Mouse (Mus musculus): Measurements from ENCODE around the gene Rictor. TPM values are rescaled to one million over a fixed set of nuclear protein-coding genes. Genes with fewer than 3 reads are reported as not detected.
"Not testable (repeated sequence)": the region's sequence is repeated elsewhere in the genome, so short reads cannot be mapped to it uniquely, and the experiment has no call there.

Rictor gene
- polyA plus RNA-seq, 1 experiment from 2014 or later, result 17.6 TPM

- peaks cover 31% of the 10 kb centered on the region for H3K36me3 ChIP-seq
- ATAC-seq (ENCODE audit: low read depth); DNase-seq; H3K9ac ChIP-seq; H3K4me1 ChIP-seq (replicated peaks); H3K27ac ChIP-seq; H3K9me3 ChIP-seq (replicated peaks); H3K4me2 ChIP-seq; H3K4me3 ChIP-seq (replicated peaks); H3K27me3 ChIP-seq: not testable (repeated sequence)
- WGBS (ENCODE audit: insufficient replicate concordance), result 93% methylated on average over 8 of the region's 8 CpGs
Measured at GRCm38 (mm10) chr15:6801212-6801611, 93.0 kb downstream of the Rictor start.

GRCm38 (mm10) chr15:6815807-6816206 is 107.6 kb downstream of the Rictor start:
- no peak overlapping the region for H3K27ac ChIP-seq
- no peaks in the 10 kb centered on the region for H3K36me3 ChIP-seq
- H3K27me3 ChIP-seq, result no peaks in the 10 kb centered on the region
- H3K9me3 ChIP-seq (replicated peaks), result no peaks in the 10 kb centered on the region
- DNase-seq, result no peak
- no peak for ATAC-seq (ENCODE audit: low read depth)
- H3K4me1 ChIP-seq (replicated peaks), result no peaks in the 10 kb centered on the region
- no peak overlapping the region for H3K4me2 ChIP-seq
- no peak overlapping the region for H3K4me3 ChIP-seq (replicated peaks)
- H3K9ac ChIP-seq, result no peak overlapping the region
- WGBS (ENCODE audit: insufficient replicate concordance), result 76% methylated on average over 4 of the region's 4 CpGs

- no peaks in the 10 kb centered on the region for H3K4me1 ChIP-seq (replicated peaks)
- no peak overlapping the region for H3K4me2 ChIP-seq
- H3K9me3 ChIP-seq (replicated peaks), result no peaks in the 10 kb centered on the region
- H3K36me3 ChIP-seq, result no peaks in the 10 kb centered on the region
- H3K4me3 ChIP-seq (replicated peaks), result no peak overlapping the region
- 45% methylated on average over 4 of the region's 4 CpGs for WGBS (ENCODE audit: insufficient replicate concordance)
- no peak overlapping the region for H3K27ac ChIP-seq
- H3K9ac ChIP-seq, result no peak overlapping the region
- no peaks in the 10 kb centered on the region for H3K27me3 ChIP-seq
- DNase-seq (no peak), ATAC-seq (ENCODE audit: low read depth) (no peak)
Measured at GRCm38 (mm10) chr15:6840199-6840598, 132.0 kb downstream of the Rictor start.

GRCm38 (mm10) chr15:6849851-6850250 is 141.7 kb downstream of the Rictor start:
- no peak for ATAC-seq (ENCODE audit: low read depth)
- H3K4me3 ChIP-seq (replicated peaks), result no peak overlapping the region
- no peaks in the 10 kb centered on the region for H3K36me3 ChIP-seq
- H3K27ac ChIP-seq, result no peak overlapping the region
- no peak overlapping the region for H3K4me2 ChIP-seq
- H3K9me3 ChIP-seq (replicated peaks), result no peaks in the 10 kb centered on the region
- no peak overlapping the region for H3K9ac ChIP-seq
- no peak for DNase-seq
- H3K27me3 ChIP-seq, result no peaks in the 10 kb centered on the region
- 37% methylated on average over 1 of the region's 1 CpGs for WGBS (ENCODE audit: insufficient replicate concordance)
- no peaks in the 10 kb centered on the region for H3K4me1 ChIP-seq (replicated peaks)

Other genes with a start within 250 kb of the Rictor start
- gene Fyb, start 185.5 kb upstream of the Rictor start, polyA plus RNA-seq (2015; fragmentation: Nextera tagmentation; extraction: Ambion mirVana), result 27.5 and 31.4 TPM in 2 replicates
- 0.09 and 0.25 TPM in 2 replicates for gene Osmr, start 166.6 kb downstream of the Rictor start, polyA plus RNA-seq (2015; fragmentation: Nextera tagmentation; extraction: Ambion mirVana)

Data from liver, embryonic 13.5 days (tissue).